Mouse (Mus musculus): Measurements from ENCODE around the gene Tmem243.

DNA sequence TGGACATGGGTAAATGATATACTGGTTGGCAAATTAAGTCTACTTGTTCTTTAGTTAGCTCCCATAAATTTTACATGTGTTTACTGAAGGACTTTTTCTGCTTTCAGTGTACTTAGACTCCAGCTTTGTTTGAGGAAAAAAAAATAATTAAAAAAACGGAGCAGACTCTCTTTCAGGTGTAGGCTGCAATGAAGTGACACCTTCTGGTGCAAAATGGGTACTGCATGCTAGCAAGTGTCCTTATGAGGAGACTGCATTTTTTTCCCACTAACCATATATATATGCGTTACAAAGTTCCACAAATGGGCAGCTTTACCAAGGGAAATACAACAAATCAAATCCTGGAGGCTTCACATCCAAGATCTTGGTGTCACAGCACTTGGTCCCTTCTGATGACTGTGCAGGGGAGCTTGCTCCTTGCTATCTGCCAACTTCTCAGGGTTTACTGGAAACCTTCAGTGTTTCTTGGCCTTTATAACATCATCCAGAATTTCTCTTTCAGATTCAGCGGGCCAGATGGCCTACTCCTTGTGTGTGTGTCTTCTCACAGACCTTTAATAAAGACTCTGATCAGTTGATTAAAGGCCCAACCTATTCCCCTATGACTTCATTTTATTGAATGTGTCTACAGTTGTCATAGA, 44.3 kb upstream of the Tmem243 start:
- TF ChIP-seq ZC3H11A (IDR thresholded peaks at IDR 0.05; ENCODE audit: borderline replicate concordance, low read depth, low read length): peak; percentile 66; the same call in 1 of the 2 replicates
- TF ChIP-seq ZNF384 (IDR thresholded peaks at IDR 0.05; ENCODE audit: low read depth, low read length): peak; percentile 85; the same call in 1 of the 2 replicates
- TF ChIP-seq HCFC1 (IDR thresholded peaks at IDR 0.05; ENCODE audit: borderline replicate concordance, insufficient read depth, low read length): no peak
